Mouse (Mus musculus): Measurements from ENCODE around the gene Cd207. TPM values are rescaled to one million over a fixed set of nuclear protein-coding genes. Genes with fewer than 3 reads are reported as not detected.
"Not testable (repeated sequence)": the region's sequence is repeated elsewhere in the genome, so short reads cannot be mapped to it uniquely, and the experiment has no call there.

Gene Cd207
- polyA plus RNA-seq, 1 experiment from 2014 or later: not detected

GRCm38 (mm10) chr6:83693835-83694234, 16.2 kb upstream of the Cd207 start:
- H3K4me3 ChIP-seq: no peak overlapping the region
- 1% methylated on average over 9 of the region's 9 CpGs for WGBS
- H3K4me1 ChIP-seq: no peaks in the 10 kb centered on the region
- no peaks in the 10 kb centered on the region for H3K9me3 ChIP-seq
- no peak overlapping the region for H3K4me2 ChIP-seq (replicated peaks)
- ATAC-seq (ENCODE audit: insufficient number of reproducible peaks, insufficient read depth, low FRiP score, low TSS enrichment): no peak
- no peaks in the 10 kb centered on the region for H3K36me3 ChIP-seq
- no peak overlapping the region for H3K9ac ChIP-seq
- no peak overlapping the region for H3K27ac ChIP-seq
- peaks cover 96% of the 10 kb centered on the region for H3K27me3 ChIP-seq

- Histone ChIP-seq H3K27ac (no peak overlapping the region), H3K9me3 (no peaks in the 10 kb centered on the region), H3K4me2 (replicated peaks) (no peak overlapping the region), H3K36me3 (no peaks in the 10 kb centered on the region), H3K4me3 (no peak overlapping the region), H3K27me3 (peaks cover 94% of the 10 kb centered on the region), H3K9ac (no peak overlapping the region), H3K4me1 (no peaks in the 10 kb centered on the region)
- no peak for ATAC-seq (ENCODE audit: insufficient number of reproducible peaks, insufficient read depth, low FRiP score, low TSS enrichment)
- under 1% methylated on average over 12 of the region's 12 CpGs for WGBS
These were observed 15.3 kb upstream of the Cd207 start for GRCm38 (mm10) chr6:83692962-83693361.

- H3K36me3 ChIP-seq: no peaks in the 10 kb centered on the region
- no peak overlapping the region for H3K9ac ChIP-seq
- WGBS: 68% methylated on average over 2 of the region's 2 CpGs
- no peak overlapping the region for H3K27ac ChIP-seq
- no peak for ATAC-seq (ENCODE audit: insufficient number of reproducible peaks, insufficient read depth, low FRiP score, low TSS enrichment)
- peaks cover 79% of the 10 kb centered on the region for H3K27me3 ChIP-seq
- H3K4me3 ChIP-seq: no peak overlapping the region
- no peaks in the 10 kb centered on the region for H3K9me3 ChIP-seq
- H3K4me2 ChIP-seq (replicated peaks): no peak overlapping the region
- H3K4me1 ChIP-seq: no peaks in the 10 kb centered on the region
These were observed 13.3 kb upstream of the Cd207 start for GRCm38 (mm10) chr6:83690936-83691335.

GRCm38 (mm10) chr6:83690277-83690676, 12.6 kb upstream of the Cd207 start:
- no peak for ATAC-seq (ENCODE audit: insufficient number of reproducible peaks, insufficient read depth, low FRiP score, low TSS enrichment)
- Histone ChIP-seq H3K4me2 (replicated peaks) (no peak overlapping the region), H3K27ac (no peak overlapping the region), H3K36me3 (no peaks in the 10 kb centered on the region), H3K9me3 (no peaks in the 10 kb centered on the region), H3K4me1 (no peaks in the 10 kb centered on the region), H3K9ac (no peak overlapping the region), H3K4me3 (no peak overlapping the region), H3K27me3 (peaks cover 75% of the 10 kb centered on the region)
- WGBS: 21% methylated on average over 4 of the region's 5 CpGs

GRCm38 (mm10) chr6:83689374-83689773, 11.7 kb upstream of the Cd207 start:
- Histone ChIP-seq H3K27me3 (peaks cover 72% of the 10 kb centered on the region), H3K4me1 (no peaks in the 10 kb centered on the region), H3K4me3 (no peak overlapping the region), H3K36me3 (no peaks in the 10 kb centered on the region), H3K9ac (no peak overlapping the region), H3K9me3 (no peaks in the 10 kb centered on the region), H3K4me2 (replicated peaks) (no peak overlapping the region), H3K27ac (no peak overlapping the region)
- 81% methylated on average over 4 of the region's 4 CpGs for WGBS
- ATAC-seq (ENCODE audit: insufficient number of reproducible peaks, insufficient read depth, low FRiP score, low TSS enrichment): no peak

GRCm38 (mm10) chr6:83673395-83673794, 4.3 kb downstream of the Cd207 start:
- Histone ChIP-seq H3K4me1 (no peaks in the 10 kb centered on the region), H3K27ac (no peak overlapping the region), H3K36me3 (no peaks in the 10 kb centered on the region), H3K4me2 (replicated peaks) (no peak overlapping the region), H3K27me3 (0 out of 2 replicates have a peak, but pooled peaks cover 5% of the 10 kb centered on the region), H3K9ac (no peak overlapping the region), H3K9me3 (no peaks in the 10 kb centered on the region), H3K4me3 (no peak overlapping the region)
- 9% methylated on average over 4 of the region's 4 CpGs for WGBS
- ATAC-seq (ENCODE audit: insufficient number of reproducible peaks, insufficient read depth, low FRiP score, low TSS enrichment): no peak

- WGBS: 89% methylated on average over 2 of the region's 2 CpGs
- no peak for ATAC-seq (ENCODE audit: insufficient number of reproducible peaks, insufficient read depth, low FRiP score, low TSS enrichment)
- Histone ChIP-seq H3K27ac (no peak overlapping the region), H3K36me3 (no peaks in the 10 kb centered on the region), H3K4me3 (no peak overlapping the region), H3K9ac (no peak overlapping the region), H3K9me3 (no peaks in the 10 kb centered on the region), H3K4me1 (no peaks in the 10 kb centered on the region), H3K27me3 (no peaks in the 10 kb centered on the region), H3K4me2 (replicated peaks) (no peak overlapping the region)
These were observed 12.6 kb downstream of the Cd207 start for GRCm38 (mm10) chr6:83665009-83665408.

GRCm38 (mm10) chr6:83660821-83661220, 16.8 kb downstream of the Cd207 start:
- H3K4me2 ChIP-seq (replicated peaks): no peak overlapping the region
- H3K36me3 ChIP-seq: no peaks in the 10 kb centered on the region
- H3K9ac ChIP-seq: no peak overlapping the region
- H3K4me3 ChIP-seq: no peak overlapping the region
- H3K9me3 ChIP-seq: no peaks in the 10 kb centered on the region
- no peaks in the 10 kb centered on the region for H3K27me3 ChIP-seq
- no peaks in the 10 kb centered on the region for H3K4me1 ChIP-seq
- no peak for ATAC-seq (ENCODE audit: insufficient number of reproducible peaks, insufficient read depth, low FRiP score, low TSS enrichment)
- no peak overlapping the region for H3K27ac ChIP-seq
- 81% methylated on average over 4 of the region's 4 CpGs for WGBS

- no peak within 1 kb of the TSS for H3K4me3 ChIP-seq
- no peaks in the 10 kb centered on the region for H3K9me3 ChIP-seq
- 89% methylated on average over 2 of the region's 2 CpGs for WGBS
- no peak within 1 kb of the TSS for H3K9ac ChIP-seq
- ATAC-seq (ENCODE audit: insufficient number of reproducible peaks, insufficient read depth, low FRiP score, low TSS enrichment): no peak
- H3K27ac ChIP-seq: no peak within 1 kb of the TSS
- H3K4me2 ChIP-seq (replicated peaks): no peak within 1 kb of the TSS
- H3K4me1 ChIP-seq: no peaks in the 10 kb centered on the region
- no peaks in the 10 kb centered on the region for H3K36me3 ChIP-seq
- no peaks in the 10 kb centered on the region for H3K27me3 ChIP-seq
These were observed 21.6 kb downstream of the Cd207 start, which contains the start of gene Clec4f for GRCm38 (mm10) chr6:83656087-83656486. Gene Clec4f (minus strand): TSS chr6:83656187.

GRCm38 (mm10) chr6:83646715-83647114, 30.9 kb downstream of the Cd207 start:
- Histone ChIP-seq H3K4me2 (replicated peaks) (no peak overlapping the region), H3K9ac (no peak overlapping the region), H3K27me3 (no peaks in the 10 kb centered on the region), H3K4me1 (no peaks in the 10 kb centered on the region), H3K36me3 (no peaks in the 10 kb centered on the region), H3K27ac (no peak overlapping the region), H3K4me3 (no peak overlapping the region), H3K9me3 (no peaks in the 10 kb centered on the region)
- WGBS: 91% methylated on average over 10 of the region's 10 CpGs
- ATAC-seq (ENCODE audit: insufficient number of reproducible peaks, insufficient read depth, low FRiP score, low TSS enrichment): no peak

- Histone ChIP-seq H3K36me3 (no peaks in the 10 kb centered on the region), H3K27ac (no peak overlapping the region), H3K4me1 (no peaks in the 10 kb centered on the region), H3K4me3 (no peak overlapping the region), H3K9ac (no peak overlapping the region), H3K27me3 (no peaks in the 10 kb centered on the region), H3K4me2 (replicated peaks) (no peak overlapping the region), H3K9me3 (no peaks in the 10 kb centered on the region)
- ATAC-seq (ENCODE audit: insufficient number of reproducible peaks, insufficient read depth, low FRiP score, low TSS enrichment): no peak
- WGBS: 88% methylated on average over 1 of the region's 1 CpGs
These were observed 42.3 kb downstream of the Cd207 start for GRCm38 (mm10) chr6:83635329-83635728.

- H3K27ac ChIP-seq; H3K9ac ChIP-seq; H3K4me3 ChIP-seq; H3K4me1 ChIP-seq; H3K4me2 ChIP-seq (replicated peaks); ATAC-seq (ENCODE audit: insufficient number of reproducible peaks, insufficient read depth, low FRiP score, low TSS enrichment); H3K36me3 ChIP-seq; H3K9me3 ChIP-seq; H3K27me3 ChIP-seq: not testable (repeated sequence)
- 55% methylated on average over 4 of the region's 4 CpGs for WGBS
These were observed 43.0 kb downstream of the Cd207 start for GRCm38 (mm10) chr6:83634631-83635030.

- H3K36me3 ChIP-seq; ATAC-seq (ENCODE audit: insufficient number of reproducible peaks, insufficient read depth, low FRiP score, low TSS enrichment); H3K9me3 ChIP-seq; H3K9ac ChIP-seq; H3K4me3 ChIP-seq; H3K27ac ChIP-seq; H3K4me1 ChIP-seq; H3K4me2 ChIP-seq (replicated peaks); H3K27me3 ChIP-seq: not testable (repeated sequence)
- WGBS: 45% methylated on average over 5 of the region's 5 CpGs
These were observed 43.6 kb downstream of the Cd207 start for GRCm38 (mm10) chr6:83634106-83634505.
